Mouse (Mus musculus) right cerebral cortex, adult 2 months (tissue): Measurements from ENCODE around the gene Otud1.

ENCODE experiments used
- DNase-seq, 2 experiments: peaks; one replicate each; pipeline ENCODE4 v3.0.0; 2021 to 2022; ENCODE audit warnings: low spot score in 2 of 2

Otud1 gene

DNA sequence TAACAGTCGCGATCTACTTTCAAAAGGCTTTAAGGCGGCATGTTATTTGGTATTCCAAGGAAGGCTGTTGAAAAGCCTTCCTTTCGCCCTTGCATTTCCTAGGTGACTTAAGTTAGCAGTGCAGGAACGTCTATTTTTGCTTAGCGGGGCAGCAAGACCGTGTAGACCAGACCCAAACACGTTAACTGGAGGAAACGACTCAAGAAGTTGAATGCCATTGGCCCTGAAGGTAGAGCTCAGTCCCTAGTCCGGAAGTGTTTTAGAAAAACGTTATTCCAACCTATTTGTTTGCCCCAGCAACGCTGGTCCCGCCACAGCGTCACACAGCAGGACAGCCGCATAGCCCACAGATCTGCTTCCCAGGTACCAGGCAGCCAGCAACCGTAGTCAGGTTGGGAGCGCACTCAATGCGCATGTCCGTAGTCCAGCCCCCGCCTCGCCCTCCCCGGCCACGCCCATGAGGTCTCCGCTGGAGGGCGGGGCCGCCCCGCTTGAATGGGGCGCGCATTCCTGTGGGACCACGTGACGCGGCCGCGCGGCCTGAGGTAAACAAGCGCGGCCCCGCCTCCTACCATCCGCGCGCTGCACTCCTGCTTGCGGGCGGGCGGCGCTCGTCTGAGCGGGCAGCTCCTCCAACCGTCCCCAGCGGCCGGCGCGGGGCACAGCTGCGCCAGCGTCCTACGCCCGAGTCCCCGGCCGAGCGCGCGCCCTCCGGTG is at the start of gene Otud1:
Gene Otud1, plus strand, starts transcription at position 595 of the 717 bp plus-strand sequence.
- peak; percentile 96 to 98 for DNase-seq

DNA sequence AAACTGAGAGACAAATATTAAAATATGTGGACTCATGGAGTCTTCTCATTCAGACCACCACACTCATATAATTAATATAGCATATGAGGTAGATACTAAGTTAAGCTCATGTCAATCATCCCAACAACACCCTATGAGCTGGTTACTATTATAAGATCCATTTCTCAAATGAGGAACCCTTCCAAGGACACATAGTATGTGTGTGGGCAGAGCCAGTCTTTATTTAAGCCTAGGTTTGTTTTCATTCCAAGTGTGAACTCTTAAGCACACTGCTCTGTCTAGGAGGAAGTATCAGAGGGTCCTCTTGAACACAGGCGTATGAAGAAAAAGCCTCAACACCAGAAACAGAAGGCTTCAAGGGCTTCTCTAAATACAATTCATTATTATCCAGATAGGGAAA is 49.7 kb upstream of the Otud1 start:
- DNase-seq = no peak

DNA sequence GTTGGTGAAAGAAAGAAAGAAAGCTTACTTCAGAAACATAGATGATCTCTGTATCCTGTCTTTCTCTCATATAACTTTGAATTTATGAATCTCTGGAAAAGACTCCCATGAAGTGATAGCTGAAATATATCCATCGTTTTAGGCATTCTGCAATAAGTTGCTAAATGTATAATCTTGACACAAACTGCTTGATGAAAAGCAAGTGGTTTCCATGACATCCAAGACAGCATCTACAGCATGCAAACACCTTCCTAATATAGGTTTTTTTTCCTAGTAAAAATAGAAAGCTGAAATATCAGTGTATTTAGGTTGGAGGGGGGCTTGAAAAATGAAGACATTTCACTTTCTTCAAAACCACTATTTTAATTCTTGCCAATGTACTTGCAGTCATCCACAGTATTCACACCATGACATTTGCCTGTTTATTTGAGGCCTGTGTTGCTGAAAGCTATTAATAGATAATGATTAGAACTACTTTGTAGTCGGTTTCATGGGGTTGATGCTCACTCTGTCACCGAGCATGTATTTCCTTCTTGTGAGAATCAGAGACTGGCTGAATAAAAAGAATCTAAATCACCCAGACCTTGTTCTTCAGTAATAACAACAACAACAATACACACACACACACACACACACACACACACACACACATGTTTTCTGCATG is 49.0 kb upstream of the Otud1 start:
- no peak for DNase-seq

DNA sequence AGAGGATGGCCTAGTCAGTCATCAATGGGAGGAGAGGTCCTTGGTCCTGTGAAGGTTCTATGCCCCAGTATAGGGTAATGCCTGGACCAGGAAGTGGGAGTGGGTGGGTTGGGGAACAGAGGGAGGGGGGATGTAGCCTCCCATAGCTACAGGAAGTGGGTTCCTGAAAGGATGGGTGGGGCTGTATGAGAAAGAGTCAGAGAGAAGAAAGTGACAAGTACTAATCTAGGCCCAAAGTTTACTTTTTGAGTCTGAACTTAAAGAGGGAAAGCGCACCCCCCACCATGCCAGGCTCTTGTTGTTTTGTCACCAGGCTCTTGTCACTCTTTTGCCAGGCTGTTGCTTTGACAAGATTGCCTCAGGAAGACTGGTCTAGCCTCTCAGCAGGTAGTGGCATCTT is 35.5 kb upstream of the Otud1 start:
- DNase-seq = no peak

DNA sequence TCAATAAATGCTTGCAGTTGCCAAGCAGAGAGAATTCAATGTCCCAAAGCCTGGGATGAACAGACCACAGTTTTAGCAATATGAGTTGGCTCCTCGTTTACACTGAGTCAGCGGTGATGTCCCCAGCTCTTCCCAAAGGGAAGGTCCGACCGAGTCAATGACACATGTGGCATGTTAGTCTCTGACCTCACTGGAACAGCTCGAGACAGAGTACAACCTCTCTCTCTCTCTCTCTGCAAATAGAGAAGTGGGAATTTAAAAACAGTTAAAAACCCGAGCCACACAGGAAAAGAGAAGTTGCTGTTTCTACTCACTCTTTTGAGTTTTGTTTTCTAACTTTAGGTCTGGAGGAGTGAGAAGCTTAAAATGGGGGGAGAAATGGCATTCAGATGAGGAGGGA is 30.5 kb upstream of the Otud1 start:
- no peak for DNase-seq

DNA sequence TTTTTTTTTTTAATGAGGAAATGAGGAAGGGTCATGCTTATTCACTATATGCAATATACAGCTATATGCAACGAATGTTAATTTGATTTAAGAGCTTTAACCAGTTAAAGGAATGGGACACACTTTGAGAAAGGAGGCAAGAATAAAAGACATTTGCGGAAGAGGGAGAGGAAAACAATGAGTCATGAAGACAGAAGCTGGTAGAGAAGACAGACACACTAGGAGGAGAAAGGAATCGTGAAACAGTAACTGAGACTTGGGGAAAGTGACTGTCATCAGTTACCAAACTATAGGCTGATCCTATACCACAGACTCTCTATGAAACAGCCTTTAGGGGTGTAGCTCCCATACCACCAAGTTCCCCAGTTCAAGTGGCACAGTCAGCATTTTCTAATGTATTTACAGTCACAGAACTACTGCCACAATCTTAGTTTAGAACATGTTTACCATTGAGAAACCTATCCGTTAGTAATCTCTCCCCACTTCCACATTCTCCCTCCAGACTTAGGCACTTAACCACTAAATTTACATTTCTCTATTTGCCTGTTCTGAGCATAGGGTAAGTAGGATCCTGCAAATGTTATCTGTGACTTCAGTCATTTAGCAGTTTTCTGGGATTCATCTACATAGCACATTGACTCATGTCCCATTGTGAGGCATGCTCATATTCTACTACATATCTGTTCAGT is 29.5 kb upstream of the Otud1 start:
- DNase-seq = no peak

DNA sequence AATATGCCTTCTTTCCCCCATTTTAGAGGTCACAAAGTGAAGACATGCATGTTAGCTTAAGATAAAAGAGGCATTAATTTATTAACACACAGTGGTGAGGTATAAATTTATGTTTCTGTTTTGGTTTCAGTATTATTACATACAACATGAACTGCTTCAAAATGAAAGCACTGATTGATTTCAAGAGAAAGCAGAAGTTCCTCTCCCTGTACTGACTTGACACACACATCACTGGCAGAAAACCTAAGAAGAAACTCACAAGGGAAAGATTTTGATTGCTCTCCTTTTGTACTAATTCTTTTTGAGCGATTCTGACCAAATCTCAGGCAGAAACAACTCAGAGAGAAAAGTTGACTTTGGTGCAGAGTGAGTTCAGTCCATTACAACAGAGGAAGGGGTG is 27.0 kb upstream of the Otud1 start:
- DNase-seq = no peak

DNA sequence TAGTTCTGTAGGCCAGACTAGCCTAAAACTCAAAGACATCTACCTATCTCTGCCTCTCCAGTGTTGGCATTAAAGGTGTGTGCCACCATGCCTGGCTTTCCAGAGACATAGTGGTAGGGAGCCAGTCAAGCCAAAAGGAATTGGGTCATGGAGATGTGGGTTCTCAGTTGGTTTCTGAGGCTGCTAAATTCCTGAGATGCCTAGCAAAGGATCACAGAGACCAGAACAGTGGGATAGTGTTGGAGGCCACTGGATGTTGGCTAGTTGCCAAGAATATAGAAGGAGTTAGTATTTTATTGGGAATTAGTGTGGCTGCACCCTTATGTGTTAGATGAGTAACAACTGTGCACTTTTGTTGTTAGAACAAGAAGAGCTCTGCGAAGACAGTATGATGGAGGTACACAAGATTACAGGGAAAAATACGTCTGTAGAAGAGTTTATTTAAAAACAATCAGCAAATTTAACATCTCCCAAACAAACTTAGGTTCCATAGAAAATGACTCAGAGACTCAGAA is 24.1 kb upstream of the Otud1 start:
- no peak for DNase-seq

DNA sequence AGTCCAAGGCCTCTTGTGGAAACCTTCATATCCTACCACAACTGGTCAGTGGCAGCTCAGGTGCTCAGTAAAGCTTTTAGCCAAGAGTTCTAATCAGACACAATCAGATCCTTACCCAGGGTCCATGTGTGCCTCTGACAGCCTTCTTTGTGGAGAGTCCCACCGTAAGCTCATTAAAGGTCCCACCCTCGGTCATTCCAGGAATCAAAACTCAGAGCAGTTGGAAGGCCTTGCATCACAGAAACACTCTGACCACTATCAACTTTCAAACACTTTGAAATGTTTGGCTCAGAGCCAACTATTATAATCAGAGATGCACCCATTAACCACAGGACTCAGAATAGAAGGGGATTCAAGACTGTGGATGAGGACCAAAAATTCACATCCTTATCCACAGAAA is 12.4 kb upstream of the Otud1 start:
- no peak for DNase-seq

DNA sequence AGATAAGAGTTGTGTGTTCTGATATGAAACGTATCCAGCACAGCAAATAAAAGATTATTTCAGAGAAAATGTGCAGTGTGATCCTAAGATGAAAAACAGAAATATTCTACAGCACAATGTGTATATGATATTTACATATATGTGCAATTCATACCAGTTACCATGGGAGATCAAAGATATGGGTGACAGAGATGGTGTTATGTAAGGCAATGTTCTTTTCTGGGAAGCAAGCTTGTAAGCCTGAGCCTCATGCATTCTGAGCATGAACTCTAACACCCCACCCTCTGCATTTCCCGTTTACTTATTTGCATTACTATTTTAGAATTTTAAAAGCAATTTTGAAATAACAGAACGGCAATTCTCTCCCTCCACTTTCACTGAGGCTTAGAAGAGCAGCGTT is 11.4 kb upstream of the Otud1 start:
- no peak for DNase-seq

DNA sequence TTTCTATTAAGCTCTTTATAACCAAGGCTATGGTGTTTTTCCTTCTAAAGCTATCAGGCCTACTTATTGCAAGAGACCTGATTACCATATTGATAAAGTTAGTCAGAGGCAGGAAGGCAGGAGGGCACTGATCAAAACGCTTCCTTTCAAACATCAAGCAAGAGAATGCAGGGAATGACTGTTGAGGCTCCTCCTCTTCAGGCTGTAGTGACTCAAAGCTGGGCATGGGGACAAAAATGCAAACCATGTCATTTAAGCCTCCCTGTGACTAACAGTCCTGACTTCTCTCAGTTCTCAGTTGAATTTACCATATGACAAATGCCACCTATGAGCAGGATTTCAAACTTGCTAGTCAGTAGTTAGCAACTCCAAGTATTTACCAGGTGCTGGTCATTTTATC is 10.6 kb upstream of the Otud1 start:
- DNase-seq = peak; percentile 46 to 51

DNA sequence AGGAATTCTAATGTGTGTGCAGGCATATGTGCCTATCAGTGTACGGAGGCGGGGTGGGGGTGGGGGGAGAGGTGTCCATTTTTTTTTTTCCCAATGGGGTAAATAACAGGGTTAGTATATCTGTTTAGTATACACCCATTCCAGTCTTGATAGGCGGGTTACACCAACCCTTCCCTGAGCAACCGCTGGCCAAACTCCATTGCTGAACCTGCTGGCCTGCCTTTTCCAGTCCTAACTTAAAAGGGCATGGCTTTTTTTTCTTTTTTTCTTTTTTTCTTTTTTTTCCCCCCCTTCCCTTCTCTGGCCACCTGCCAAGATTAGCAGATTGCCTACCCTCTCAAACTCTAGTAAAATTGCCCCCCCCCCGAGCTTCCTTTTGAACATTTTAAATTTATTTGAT is 1.1 kb upstream of the Otud1 start:
- no peak for DNase-seq

DNA sequence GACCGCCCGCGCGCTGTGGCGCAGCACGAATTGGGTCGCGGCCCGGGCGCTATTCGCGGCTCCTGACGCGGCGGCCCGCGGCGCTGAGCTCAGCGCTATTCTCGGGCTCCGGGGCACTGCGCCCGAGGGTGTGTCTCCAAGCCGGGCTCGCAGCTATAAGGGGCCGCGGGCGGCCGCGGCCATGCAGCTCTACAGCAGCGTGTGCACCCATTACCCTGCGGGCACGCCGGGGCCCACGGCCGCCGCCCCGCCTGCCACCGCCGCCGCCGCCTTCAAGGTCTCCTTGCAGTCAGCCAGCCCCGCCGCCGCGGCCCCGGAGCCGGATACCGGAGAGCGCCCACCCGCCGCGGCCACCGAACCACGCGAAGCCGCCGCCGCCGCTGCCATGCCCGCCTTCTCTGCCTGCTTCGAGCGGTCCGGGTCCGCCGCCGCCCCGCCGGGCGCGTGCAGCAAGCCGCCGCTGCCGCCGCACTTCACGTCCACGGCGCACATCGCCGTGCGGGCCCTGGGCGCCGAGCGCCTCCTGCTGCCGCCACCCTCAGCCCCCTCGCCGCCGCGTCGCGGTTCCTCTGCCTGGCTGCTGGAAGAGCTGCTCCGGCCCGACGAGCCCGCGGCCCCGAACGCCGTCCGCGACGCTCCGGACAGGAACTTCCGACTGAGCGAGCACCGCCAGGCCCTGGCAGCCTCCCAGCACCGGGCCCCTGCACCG is 483 bp downstream of the Otud1 start:
- peak; percentile 41 to 50 for DNase-seq

DNA sequence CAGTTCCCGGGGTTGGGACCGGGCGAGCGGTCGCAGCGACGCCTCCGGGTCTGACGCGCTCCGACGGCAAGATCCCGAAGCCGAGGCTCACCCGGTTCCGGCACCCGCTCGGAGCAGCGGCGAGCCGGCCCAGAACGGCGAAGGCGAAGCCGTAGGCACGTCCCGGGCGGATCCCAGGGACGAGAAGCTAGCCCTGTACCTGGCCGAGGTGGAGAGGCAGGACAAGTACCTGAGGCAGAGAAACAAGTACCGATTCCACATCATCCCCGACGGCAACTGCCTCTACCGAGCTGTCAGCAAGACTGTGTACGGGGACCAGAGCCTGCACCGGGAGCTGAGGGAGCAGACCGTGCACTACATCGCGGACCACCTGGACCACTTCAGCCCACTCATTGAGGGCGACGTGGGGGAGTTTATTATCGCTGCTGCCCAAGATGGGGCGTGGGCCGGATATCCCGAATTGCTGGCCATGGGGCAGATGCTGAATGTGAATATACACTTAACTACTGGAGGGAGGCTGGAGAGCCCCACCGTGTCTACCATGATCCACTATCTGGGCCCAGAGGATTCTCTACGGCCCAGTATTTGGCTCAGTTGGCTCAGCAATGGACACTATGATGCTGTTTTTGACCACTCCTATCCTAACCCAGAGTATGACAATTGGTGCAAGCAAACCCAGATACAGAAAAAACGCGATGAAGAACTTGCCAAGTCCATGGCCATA is 1.3 kb downstream of the Otud1 start:
- peak; percentile 41 to 56 for DNase-seq

DNA sequence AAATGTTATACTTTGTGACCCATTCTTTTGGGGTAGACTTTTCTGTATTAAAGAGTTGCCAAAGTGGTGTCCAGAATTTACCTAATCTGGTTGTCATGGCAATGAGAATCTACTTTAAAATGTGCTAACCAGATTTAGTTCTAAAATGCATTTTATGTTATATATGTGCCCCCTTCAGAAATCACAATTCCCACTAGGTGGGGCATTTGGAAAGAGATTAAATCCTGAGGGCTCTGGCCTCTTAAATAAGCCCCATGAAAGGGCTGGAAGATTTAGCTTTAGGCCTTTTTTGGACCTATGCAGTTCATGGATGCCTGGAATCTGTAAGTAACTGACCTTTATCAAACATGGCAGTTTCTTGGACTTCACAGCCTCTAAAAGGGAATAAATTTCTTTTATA is 3.3 kb downstream of the Otud1 start:
- no peak for DNase-seq

DNA sequence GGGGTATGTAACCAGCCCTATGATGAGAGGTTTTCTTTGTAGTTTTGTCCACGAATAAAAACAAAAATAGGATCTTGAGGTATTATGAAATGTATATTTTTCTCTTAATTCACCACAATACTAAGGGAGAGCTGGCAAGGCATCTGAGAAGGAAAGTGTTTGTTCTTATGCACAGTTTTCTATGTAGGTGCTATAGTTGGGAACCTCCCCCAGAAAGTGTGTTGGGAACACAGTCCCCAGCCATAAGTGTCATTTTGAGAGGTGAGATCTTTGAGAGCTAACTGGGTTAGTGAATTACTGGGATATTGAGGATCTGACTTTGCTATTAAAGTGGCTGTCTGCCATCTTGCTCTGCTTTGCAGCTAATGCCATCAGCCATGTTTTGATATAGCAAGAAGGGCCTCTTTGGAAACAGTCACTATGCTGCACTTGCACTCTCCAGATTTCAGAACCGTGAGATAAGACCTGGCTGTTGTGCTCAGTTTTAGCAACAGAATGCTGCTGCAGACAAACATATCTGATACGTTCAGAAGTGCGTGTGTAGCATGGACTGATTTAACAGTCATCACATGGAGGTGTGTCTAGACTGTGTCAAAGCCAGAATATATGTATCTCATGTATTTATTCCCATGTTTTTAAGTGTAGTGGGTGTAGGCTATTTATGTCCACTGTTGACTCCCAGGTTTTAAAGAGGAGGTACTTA is 5.7 kb downstream of the Otud1 start:
- DNase-seq = no peak

DNA sequence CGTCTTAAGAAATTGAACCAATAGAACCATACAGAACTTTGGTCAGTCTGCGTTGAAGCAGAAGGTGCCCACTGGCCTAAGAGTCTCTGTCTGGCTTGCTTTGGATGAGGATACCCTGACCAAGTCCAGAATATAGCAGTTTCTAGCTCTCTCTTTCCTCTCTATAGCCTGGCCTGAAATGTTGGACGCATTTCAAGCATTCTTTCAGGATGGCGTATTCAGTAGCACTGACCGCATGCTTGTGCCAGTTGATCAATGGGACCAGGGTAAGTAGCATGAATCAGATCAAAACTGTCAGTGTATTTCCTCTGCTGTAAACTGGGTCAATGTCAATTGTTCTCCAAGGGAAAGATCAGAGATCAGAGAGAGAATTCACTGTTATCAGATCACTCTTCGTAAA is 6.6 kb downstream of the Otud1 start:
- DNase-seq = no peak

DNA sequence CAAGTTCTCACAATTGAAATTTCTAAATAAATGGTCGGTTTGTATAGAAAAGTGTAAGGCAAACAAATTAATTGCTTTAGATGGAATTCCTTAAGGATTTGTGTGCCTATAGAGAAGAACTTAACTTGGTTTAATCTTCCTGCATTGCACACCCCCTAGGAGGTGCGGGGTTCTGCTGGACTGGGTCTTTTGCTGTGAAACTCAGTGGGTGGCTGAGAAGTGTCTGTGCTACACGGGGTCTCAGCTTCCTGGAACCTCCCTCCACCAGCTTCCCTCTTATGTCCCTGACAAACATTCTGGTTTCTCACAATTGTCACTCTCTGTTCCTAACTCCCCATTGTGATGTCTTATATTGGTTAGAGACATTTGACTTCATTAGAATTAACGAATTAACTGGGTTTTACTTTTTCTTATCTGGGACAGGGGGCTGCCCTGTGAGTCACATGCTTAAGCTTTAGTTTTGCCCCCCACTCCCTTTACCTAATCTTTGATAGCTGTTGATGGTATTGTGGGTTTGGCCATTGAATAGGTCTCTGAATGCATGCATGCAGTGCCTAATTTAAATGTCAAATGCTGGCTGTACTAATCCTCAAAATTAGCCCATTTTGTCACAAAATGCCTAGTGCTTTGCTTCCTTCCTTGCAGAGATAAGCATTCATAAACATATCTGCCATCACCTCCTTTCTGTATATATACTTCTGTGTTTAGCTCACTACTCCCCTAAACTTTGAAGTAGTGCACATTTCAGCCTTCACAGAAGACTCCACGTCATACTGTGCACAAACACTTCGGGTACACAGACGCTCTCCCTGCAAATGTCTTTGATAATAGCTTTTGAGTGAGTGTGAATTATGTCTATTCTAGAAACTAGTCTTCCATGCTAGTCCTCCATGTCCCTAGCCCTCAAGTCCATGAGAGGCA is 7.3 kb downstream of the Otud1 start:
- no peak for DNase-seq

DNA sequence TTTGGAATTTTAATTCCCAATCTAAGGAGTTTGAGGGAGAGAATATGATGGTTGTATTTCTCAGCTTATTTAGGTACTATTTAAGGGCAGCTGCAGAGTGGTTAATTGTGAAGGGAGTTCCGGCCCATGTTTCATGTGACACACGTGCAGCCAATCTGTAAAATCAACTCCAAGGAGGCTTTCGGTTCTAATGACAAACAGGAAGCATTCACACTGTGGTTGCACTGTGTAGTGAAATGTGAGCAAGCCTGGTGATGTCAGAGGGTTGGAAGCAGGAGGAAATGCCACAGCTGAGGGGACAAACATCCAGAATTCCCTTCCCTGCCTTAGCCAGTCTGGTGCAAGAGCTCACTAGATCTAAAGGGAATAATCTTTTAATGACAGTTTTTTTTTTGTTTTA is 8.3 kb downstream of the Otud1 start:
- no peak for DNase-seq
